Mouse (Mus musculus): Measurements from ENCODE around the gene Cirbp.
A peak's percentile ranks its signal among the peaks of the same experiment; 100 is the strongest.

The Cirbp gene

GRCm38 (mm10) chr10:80175536-80176269, 9.9 kb downstream of the Cirbp start:
- no peak for DNase-seq (ENCODE audit: extremely low read depth, low read depth)

GRCm38 (mm10) chr10:80176270-80176834, 10.6 kb downstream of the Cirbp start:
- no peak for DNase-seq (ENCODE audit: extremely low read depth, low read depth)

- no peak for DNase-seq (ENCODE audit: extremely low read depth, low read depth)
Observed at GRCm38 (mm10) chr10:80177441-80178279, 11.9 kb downstream of the Cirbp start.

- DNase-seq (ENCODE audit: extremely low read depth, low read depth), result no peak
Observed at GRCm38 (mm10) chr10:80179068-80180051, 13.6 kb downstream of the Cirbp start, which contains the start of gene Efna2. Efna2 (plus strand) TSS chr10:80179482.

GRCm38 (mm10) chr10:80180288-80180687, 14.5 kb downstream of the Cirbp start:
- no peak for DNase-seq (ENCODE audit: extremely low read depth, low read depth)

GRCm38 (mm10) chr10:80180823-80181222, 15.0 kb downstream of the Cirbp start:
- no peak for DNase-seq (ENCODE audit: extremely low read depth, low read depth)

GRCm38 (mm10) chr10:80182547-80182946, 16.8 kb downstream of the Cirbp start:
- DNase-seq (ENCODE audit: extremely low read depth, low read depth), result no peak

GRCm38 (mm10) chr10:80186649-80187048, 20.9 kb downstream of the Cirbp start:
- no peak for DNase-seq (ENCODE audit: extremely low read depth, low read depth)

- no peak for DNase-seq (ENCODE audit: extremely low read depth, low read depth)
Observed at GRCm38 (mm10) chr10:80187739-80188138, 22.0 kb downstream of the Cirbp start.

- DNase-seq (ENCODE audit: extremely low read depth, low read depth), result no peak
Observed at GRCm38 (mm10) chr10:80188453-80189024, 22.8 kb downstream of the Cirbp start.

GRCm38 (mm10) chr10:80189999-80190398, 24.2 kb downstream of the Cirbp start:
- DNase-seq (ENCODE audit: extremely low read depth, low read depth), result no peak

- DNase-seq (ENCODE audit: extremely low read depth, low read depth), result no peak
Observed at GRCm38 (mm10) chr10:80190491-80191051, 24.8 kb downstream of the Cirbp start.

GRCm38 (mm10) chr10:80193976-80194375, 28.2 kb downstream of the Cirbp start:
- DNase-seq (ENCODE audit: extremely low read depth, low read depth), result no peak

- DNase-seq (ENCODE audit: extremely low read depth, low read depth), result no peak
Observed at GRCm38 (mm10) chr10:80194441-80194840, 28.7 kb downstream of the Cirbp start.

GRCm38 (mm10) chr10:80196167-80196566, 30.4 kb downstream of the Cirbp start:
- DNase-seq (ENCODE audit: extremely low read depth, low read depth), result no peak

GRCm38 (mm10) chr10:80196778-80197581, 31.2 kb downstream of the Cirbp start:
- DNase-seq (ENCODE audit: extremely low read depth, low read depth), result no peak

- DNase-seq (ENCODE audit: extremely low read depth, low read depth), result peak; percentile 53
Observed at GRCm38 (mm10) chr10:80199440-80200008, 33.7 kb downstream of the Cirbp start.

GRCm38 (mm10) chr10:80200485-80200884, 34.7 kb downstream of the Cirbp start:
- DNase-seq (ENCODE audit: extremely low read depth, low read depth), result no peak

- DNase-seq (ENCODE audit: extremely low read depth, low read depth), result no peak
Observed at GRCm38 (mm10) chr10:80204055-80204454, 38.3 kb downstream of the Cirbp start.
